Mouse (Mus musculus) cortical plate, adult 2 months (tissue): Measurements from ENCODE around the gene Enah. TPM values are rescaled to one million over a fixed set of nuclear protein-coding genes. Genes with fewer than 3 reads are reported as not detected.

Experiments
- H3K27ac ChIP-seq: fragments of 200-500 bp; 2 replicates; pipeline ENCODE4 v1.5.1; 2012; ENCODE audit warnings: low read length, control low read depth, inconsistent platforms; ENCODE audit not compliant: insufficient read depth
- H3K4me1 ChIP-seq: fragments of 200-500 bp; 2 replicates; pipeline ENCODE4 v1.6.1; 2011; ENCODE audit warnings: low read length; ENCODE audit not compliant: control insufficient read depth, insufficient read depth
- H3K4me3 ChIP-seq: fragments of 200-500 bp; 2 replicates; pipeline ENCODE4 v1.5.1; 2011; ENCODE audit warnings: mild to moderate bottlenecking, low read length, control low read depth; ENCODE audit not compliant: insufficient read depth
- CTCF ChIP-seq: fragments of 200-500 bp; IDR thresholded peaks from 2 replicates; pipeline ENCODE4 v1.5.1; 2011; ENCODE audit warnings: mild to moderate bottlenecking, control low read depth, low read length; ENCODE audit not compliant: insufficient read depth; ENCODE audit errors: extremely low read depth
- POLR2A ChIP-seq: fragments of 200-500 bp; IDR thresholded peaks from 2 replicates; pipeline ENCODE4 v1.6.1; 2011; ENCODE audit warnings: mild to moderate bottlenecking, low read length, control low read depth; ENCODE audit not compliant: insufficient read depth; ENCODE audit errors: extremely low read depth
- polyA plus RNA-seq: library from polyadenylated mRNA; depleted of rRNA; stranded (reverse); fragments of >200 nt; gene quantifications from 2 replicates; pipeline ENCODE4 v1.2.3, GENCODE M21; 2012

The Enah gene
- polyA plus RNA-seq, 1 experiment = 52.6 TPM

DNA sequence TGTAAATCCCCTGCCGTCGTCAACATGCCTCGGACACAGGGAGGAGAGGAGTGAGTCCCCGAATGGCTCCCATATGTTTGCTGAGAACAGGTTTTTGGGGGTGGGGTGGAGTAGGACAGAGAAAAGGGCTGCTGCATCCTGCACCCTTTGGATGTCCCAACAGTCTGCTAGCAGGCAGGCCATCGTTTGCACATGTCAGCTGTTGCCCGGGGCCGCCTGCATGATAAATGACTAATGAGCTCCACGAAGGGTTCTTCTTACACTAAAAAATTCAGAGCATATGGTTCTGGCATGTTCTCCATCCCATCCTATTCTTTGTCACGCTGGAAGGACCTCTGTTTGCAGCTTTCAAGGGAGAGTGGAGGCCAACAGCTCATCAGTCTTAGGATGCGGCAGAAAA, 33.2 kb upstream of the Enah start:
- no peaks in the 10 kb centered on the region for H3K4me1 ChIP-seq
- H3K27ac ChIP-seq = no peak overlapping the region
- no peak overlapping the region for H3K4me3 ChIP-seq
- TF ChIP-seq CTCF (no peak), POLR2A (no peak)

DNA sequence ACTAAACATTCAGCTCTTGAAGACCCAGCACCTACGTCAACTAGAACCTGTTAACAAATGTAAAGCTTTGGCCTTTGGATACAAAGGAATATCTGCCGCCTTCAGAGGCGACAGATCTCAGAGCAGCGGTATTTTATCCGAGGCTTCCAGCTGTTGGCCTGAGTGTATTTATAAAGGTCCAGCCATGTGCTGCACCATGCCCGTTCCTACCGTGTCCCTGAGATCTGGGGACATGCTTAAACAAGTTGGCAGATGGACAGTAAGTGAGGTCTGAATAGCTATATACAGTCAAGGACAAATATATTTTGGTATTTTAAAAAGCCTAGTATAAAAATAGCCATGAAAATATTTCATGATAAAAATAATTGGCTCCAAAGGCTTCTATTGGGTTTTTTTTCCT, 32.6 kb upstream of the Enah start:
- Histone ChIP-seq H3K4me1 (no peaks in the 10 kb centered on the region), H3K4me3 (no peak overlapping the region), H3K27ac (no peak overlapping the region)
- TF ChIP-seq CTCF = no peak
- TF ChIP-seq POLR2A = no peak

DNA sequence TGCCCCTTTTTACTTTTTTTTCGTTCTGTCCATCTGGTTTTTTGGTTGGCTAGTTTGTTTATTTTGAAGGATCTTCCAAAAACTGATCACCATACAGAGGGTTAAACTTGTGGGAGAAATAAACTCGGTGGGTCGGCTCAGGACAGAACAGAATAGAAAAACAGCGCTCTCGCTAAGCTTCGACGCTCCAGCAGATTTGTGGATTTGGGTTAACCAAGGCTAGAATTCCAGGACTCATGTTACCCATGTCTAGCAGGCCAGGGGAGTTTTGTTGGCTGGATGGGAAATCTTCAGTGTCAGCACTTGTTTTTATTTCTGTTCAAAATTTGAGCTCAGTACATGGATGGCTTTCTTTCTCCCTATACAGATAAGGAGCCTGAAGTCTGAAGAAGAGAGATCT, 30.0 kb upstream of the Enah start:
- no peak overlapping the region for H3K27ac ChIP-seq
- no peak for TF ChIP-seq CTCF
- TF ChIP-seq POLR2A = no peak
- no peak overlapping the region for H3K4me3 ChIP-seq
- H3K4me1 ChIP-seq = peaks cover 5% of the 10 kb centered on the region; the same call in 1 of the 2 replicates

DNA sequence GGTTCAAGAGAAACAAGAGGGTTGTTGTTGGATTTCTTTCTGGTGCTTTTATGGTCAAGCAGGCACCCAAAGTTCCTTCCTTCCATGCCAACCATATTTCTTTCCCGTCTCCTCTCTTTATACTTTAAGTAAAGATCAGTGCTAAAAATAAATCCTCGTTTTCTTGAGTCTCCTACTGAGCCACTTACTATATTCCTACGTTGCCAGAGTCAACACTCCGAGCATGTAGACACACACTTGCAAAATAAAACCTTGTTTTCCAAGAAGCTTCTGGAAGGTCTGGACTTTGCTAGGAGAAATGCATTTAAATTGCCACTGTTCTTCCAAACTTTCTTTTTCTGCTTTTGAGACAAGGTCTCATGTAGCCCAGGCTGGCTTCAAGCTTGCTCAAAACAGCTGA, 28.3 kb upstream of the Enah start:
- Histone ChIP-seq H3K4me1 (peaks cover 5% of the 10 kb centered on the region; the same call in 1 of the 2 replicates), H3K4me3 (no peak overlapping the region), H3K27ac (no peak overlapping the region)
- TF ChIP-seq CTCF (no peak), POLR2A (no peak)

DNA sequence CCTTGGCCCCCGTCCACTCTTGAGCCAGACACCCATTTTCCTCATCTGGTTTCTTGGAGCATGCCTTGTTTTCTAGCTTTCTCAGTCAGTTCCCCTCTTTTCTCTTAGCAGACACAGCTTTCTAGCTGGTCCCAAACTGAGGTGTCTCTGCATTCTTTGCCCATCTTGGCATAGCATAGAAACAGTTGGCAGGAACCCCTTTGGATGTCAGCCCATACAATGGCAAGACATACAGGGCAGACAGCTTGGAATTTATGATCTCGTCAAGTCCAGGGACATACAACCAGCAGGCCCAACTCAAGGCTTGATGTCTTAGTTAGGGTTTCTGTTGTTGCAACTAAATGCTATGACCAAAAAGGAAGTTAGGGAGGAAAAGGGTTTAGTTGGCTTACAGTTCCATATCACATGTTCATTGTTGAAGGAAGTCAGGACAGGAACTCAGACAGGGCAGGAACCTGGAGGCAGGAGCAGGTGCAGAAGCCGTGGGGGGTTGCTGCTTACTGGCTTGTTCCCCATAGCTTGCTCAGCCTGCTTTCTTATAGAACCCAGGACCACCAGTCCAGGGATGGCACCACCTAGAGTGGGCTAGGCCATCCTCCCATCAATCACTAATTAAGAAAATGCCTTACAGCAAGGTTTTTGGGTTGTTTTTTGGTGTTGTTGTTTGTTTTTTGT, 27.4 kb upstream of the Enah start:
- TF ChIP-seq POLR2A (no peak), CTCF (no peak)
- H3K4me1 ChIP-seq = peaks cover 5% of the 10 kb centered on the region; the same call in 1 of the 2 replicates
- no peak overlapping the region for H3K4me3 ChIP-seq
- no peak overlapping the region for H3K27ac ChIP-seq

DNA sequence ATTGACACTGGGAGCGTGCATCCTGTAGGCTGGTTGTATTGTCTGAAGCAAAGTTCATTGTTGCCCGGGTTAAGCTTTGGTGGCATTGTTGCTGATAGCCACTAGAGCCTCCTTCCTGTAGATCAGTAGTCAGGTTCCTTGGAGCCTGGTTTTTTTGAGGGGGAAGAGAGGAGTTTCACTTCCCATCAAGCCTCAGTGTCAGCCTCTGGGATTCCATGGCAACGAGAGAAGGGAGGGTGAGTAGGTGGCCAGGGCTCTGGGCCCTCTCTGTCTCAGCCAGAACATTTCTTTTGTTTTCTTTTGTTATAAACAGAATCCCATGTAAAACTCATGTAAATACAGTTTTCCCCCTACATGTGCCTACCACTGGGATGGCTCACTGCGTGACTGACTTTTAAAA, 25.4 kb upstream of the Enah start:
- peaks cover 5% of the 10 kb centered on the region; the same call in 1 of the 2 replicates for H3K4me1 ChIP-seq
- H3K4me3 ChIP-seq = no peak overlapping the region
- TF ChIP-seq CTCF (no peak), POLR2A (no peak)
- no peak overlapping the region for H3K27ac ChIP-seq

DNA sequence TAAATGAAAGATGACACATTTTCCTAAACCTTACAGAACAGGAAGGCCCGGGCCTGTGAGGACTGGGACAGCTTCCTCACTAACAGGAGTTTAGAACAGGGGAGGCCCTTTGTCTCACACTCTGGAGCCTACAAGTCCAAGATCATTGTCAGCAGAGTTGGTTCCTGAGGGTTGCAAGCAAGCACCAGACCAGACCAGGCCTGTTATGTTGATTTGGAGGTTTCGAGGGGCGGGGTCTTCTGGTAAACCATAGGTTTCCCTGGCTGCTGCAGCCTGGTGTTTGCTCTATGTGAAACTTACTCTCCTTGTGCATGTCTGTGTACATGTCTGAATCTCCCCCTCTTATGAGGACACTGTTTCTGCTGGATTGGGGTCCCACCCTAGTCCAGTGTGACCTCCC, 20.7 kb upstream of the Enah start:
- peaks cover 5% of the 10 kb centered on the region; the same call in 1 of the 2 replicates for H3K4me1 ChIP-seq
- TF ChIP-seq POLR2A = no peak
- no peak for TF ChIP-seq CTCF
- H3K4me3 ChIP-seq = no peak overlapping the region
- H3K27ac ChIP-seq = no peak overlapping the region

DNA sequence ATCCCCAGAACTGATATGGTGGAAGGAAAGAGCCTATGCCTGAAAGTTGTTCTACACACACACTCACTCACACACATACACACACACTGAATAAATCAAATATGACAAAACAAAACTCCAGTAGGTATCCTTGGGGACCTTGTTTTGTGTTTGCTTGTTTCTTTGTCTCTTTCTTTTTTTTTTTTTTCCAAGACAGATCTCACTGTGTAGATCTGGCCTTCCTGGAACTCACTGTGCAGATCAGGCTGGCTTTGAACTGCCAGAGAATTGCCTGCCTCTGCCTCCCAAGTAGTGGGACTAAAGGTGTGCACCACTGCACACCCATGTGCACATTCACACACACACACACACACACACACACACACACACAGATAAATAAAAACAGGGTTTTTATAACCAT, 12.0 kb upstream of the Enah start:
- TF ChIP-seq CTCF (no peak), POLR2A (no peak)
- Histone ChIP-seq H3K4me1 (0 out of 2 replicates have a peak, but pooled peaks cover 2% of the 10 kb centered on the region), H3K27ac (no peak overlapping the region), H3K4me3 (no peak overlapping the region)

DNA sequence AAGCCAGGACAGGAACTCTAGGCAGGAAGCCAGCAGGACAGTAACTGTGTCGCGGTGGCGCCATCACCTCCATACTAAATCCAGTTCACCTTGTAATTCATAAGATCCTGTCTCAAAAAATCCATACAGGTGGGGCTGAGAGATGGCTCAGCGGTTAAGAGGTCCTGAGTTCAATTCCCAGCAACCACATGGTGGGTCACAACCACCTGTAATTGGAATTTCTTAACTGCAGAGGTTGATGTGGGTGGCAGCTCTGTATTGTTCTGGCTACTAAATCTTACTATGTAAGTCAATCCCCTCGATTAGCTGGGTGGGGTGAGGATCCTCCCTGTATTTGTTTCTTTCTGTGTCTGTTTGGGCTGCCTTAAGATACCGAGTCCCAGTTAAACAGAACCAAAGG, 11.3 kb upstream of the Enah start:
- Histone ChIP-seq H3K27ac (no peak overlapping the region), H3K4me1 (0 out of 2 replicates have a peak, but pooled peaks cover 2% of the 10 kb centered on the region), H3K4me3 (no peak overlapping the region)
- no peak for TF ChIP-seq POLR2A
- no peak for TF ChIP-seq CTCF

DNA sequence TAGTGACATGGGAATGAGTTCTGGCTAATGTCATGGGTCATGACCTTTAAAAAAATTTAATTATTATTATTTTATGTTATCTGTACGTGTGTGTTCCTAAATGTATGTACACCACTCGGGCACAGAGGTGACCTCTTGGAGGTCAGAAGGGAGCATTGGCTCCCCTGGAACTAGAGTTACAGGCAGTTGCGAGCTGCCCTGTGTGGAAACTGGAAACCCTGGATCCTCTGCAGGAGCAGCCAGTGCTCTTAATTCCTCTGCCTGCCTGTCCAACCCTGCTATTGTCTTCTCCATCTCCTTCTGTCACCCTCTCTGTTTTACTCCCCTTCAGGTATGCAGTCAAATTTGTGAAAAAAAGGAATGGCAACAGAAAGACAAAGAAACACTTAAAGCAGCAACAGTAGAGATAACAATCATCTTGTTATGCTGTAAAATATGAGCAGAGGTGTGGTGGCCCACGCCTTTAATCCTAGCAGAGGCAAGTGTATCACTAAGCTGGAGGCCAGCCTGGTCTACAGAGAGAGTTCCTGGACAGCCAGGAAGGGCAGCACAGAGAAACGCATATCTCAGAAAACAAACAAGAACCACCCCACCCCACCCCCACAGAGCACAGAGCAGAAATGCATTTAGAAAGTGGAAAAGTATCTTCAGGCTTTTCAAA, 10.3 kb upstream of the Enah start:
- Histone ChIP-seq H3K27ac (no peak overlapping the region), H3K4me3 (no peak overlapping the region), H3K4me1 (0 out of 2 replicates have a peak, but pooled peaks cover 2% of the 10 kb centered on the region)
- no peak for TF ChIP-seq POLR2A
- no peak for TF ChIP-seq CTCF
